Mouse (Mus musculus): ENCODE data around the gene Nphs2. TPM values are rescaled to one million over a fixed set of nuclear protein-coding genes. Genes with fewer than 3 reads are reported as not detected.
"Not testable (repeated sequence)": the region's sequence is repeated elsewhere in the genome, so short reads cannot be mapped to it uniquely, and the experiment has no call there.

Gene Nphs2
- 0.08 and 0.23 TPM in 2 replicates for polyA plus RNA-seq (2016; fragmentation: Nextera tagmentation; extraction: Ambion mirVana)

DNA sequence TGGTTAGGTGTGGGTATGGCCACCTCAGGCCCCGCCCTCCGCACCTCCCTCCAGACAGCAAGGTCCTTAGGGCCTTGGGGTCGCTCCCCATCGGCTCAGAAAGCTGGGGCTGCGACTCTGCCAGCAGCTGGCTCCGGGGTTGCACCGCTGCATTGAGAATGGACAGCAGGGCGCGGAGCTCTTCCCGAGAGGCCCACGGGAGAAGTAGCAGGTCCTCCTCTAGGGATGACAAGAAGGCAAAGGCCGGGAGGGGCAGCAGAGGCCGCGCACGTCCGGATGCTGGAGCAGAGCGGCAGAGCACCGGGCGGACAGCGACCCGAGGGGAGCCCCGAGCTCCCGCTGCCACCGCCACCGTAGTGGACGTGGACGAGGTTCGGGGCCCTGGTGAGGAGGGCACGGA is at the start of gene Nphs2:
Gene Nphs2, plus strand, starts transcription at position 98 of the 400 bp plus-strand sequence.
- no peak for ATAC-seq (ENCODE audit: low FRiP score)
- Histone ChIP-seq H3K9me3 (no peaks in the 10 kb centered on the region), H3K36me3 (replicated peaks) (no peaks in the 10 kb centered on the region), H3K4me2 (peak within 1 kb of the TSS; percentile 50), H3K9ac (peak within 1 kb of the TSS; percentile 40), H3K27me3 (peaks cover 50% of the 10 kb centered on the region), H3K4me3 (replicated peaks) (peak within 1 kb of the TSS; percentile 28), H3K27ac (no peak within 1 kb of the TSS), H3K4me1 (peaks cover 6% of the 10 kb centered on the region)
- WGBS = 3% methylated on average over 29 of the region's 29 CpGs

DNA sequence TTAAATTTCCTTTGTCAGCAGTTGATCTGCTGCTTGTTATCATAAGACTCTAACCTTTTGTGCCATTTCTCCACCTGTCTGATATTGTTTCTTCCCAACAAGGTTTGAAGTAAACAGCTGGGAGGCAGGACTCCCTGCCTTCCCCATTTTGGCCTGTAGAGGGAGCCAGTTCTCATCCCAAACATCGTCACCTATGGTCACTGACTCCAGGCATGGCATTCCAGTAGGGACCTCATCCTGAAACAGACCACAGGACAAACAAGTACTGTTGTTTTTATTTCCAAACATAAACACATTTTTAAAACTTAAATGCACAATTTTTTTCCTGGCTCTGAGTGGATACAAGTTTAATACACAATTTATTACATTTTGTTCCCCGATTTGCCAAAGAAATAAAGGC is 47.2 kb upstream of the Nphs2 start:
- no peaks in the 10 kb centered on the region for H3K9me3 ChIP-seq
- ATAC-seq (ENCODE audit: low FRiP score) = no peak
- 48% methylated on average over 2 of the region's 2 CpGs for WGBS

DNA sequence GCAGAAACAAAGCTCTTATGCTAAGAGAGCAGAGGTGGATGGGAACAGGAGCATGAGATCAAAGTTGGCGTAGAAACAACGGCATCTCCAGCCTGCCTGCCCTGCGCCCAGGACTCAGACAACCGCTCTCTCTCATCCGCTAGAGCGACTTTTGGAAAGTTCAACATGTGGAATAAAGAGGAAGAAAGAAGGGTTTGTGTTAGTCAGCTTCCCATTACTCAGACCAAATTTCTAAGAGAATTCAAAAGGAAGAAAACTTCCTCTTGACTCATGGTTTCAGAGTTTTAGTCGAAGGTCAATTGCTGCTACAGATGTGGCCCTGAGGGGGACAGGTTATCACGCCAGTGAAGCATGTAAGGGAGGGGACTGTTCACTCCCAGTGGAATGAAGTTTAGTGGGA is 46.6 kb upstream of the Nphs2 start:
- Histone ChIP-seq H3K36me3 (replicated peaks) (no peaks in the 10 kb centered on the region), H3K4me2 (no peak overlapping the region), H3K27ac (no peak overlapping the region), H3K4me3 (replicated peaks) (no peak overlapping the region), H3K4me1 (no peaks in the 10 kb centered on the region; the same call in 1 of the 2 replicates), H3K27me3 (no peaks in the 10 kb centered on the region), H3K9ac (no peak overlapping the region), H3K9me3 (no peaks in the 10 kb centered on the region)
- ATAC-seq (ENCODE audit: low FRiP score) = no peak
- WGBS = 88% methylated on average over 8 of the region's 8 CpGs

More for the DNA sequence above, 47.2 kb upstream of the Nphs2 start:
- H3K9ac ChIP-seq = no peak overlapping the region
- H3K4me1 ChIP-seq = no peaks in the 10 kb centered on the region
- no peak overlapping the region for H3K4me2 ChIP-seq
- no peaks in the 10 kb centered on the region for H3K36me3 ChIP-seq (replicated peaks)
- H3K27me3 ChIP-seq = no peaks in the 10 kb centered on the region
- H3K27ac ChIP-seq = no peak overlapping the region
- no peak overlapping the region for H3K4me3 ChIP-seq (replicated peaks)

DNA sequence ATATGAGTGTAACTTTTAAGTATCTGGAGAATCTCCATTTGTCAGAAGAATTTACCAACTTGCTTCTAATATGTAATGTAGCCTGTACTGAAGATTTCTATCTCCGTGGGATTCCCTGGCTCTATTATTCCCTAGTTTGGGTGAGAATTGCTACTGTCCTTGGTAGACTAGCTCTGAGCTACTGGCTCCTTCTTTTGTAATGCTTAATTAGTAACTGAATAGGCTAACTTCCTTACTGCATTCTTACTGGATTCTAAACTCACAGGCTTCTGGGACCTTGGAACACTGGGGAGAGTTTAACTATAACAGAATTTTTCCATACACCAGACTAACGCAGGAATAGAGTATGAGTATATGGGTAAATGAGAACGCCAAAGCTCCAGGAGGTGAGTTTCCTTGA is 42.0 kb upstream of the Nphs2 start:
- H3K9ac ChIP-seq; ATAC-seq (ENCODE audit: low FRiP score); H3K27ac ChIP-seq; H3K27me3 ChIP-seq; H3K9me3 ChIP-seq; H3K4me2 ChIP-seq; H3K4me3 ChIP-seq (replicated peaks); H3K36me3 ChIP-seq (replicated peaks); H3K4me1 ChIP-seq: not testable (repeated sequence)
- WGBS = 22% methylated on average over 3 of the region's 3 CpGs

DNA sequence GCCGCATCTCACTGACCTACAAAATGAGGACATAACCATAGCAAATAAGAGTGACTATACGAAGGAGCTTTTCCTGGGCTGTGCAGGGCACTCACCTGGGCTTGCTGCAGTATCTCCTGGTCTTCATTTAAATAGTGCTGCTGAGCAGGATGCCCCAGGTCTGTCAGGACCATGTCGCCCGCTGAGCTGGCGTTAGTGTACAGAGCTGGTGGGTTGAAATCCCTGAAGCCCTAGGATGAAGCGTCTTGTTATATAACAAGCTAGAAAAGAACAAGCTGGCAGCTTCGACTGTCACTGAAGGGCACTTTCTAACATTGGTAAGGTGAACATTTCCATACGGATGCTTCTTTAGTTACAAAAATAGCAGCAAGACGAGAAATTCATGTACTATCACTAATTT is 40.1 kb upstream of the Nphs2 start:
- H3K4me3 ChIP-seq (replicated peaks) = no peak overlapping the region
- H3K36me3 ChIP-seq (replicated peaks) = no peaks in the 10 kb centered on the region
- H3K27me3 ChIP-seq = no peaks in the 10 kb centered on the region
- H3K4me2 ChIP-seq = no peak overlapping the region
- H3K9me3 ChIP-seq = no peaks in the 10 kb centered on the region
- H3K9ac ChIP-seq = no peak overlapping the region
- H3K4me1 ChIP-seq = peaks cover 3% of the 10 kb centered on the region
- 85% methylated on average over 9 of the region's 9 CpGs for WGBS
- no peak for ATAC-seq (ENCODE audit: low FRiP score)
- H3K27ac ChIP-seq = no peak overlapping the region

DNA sequence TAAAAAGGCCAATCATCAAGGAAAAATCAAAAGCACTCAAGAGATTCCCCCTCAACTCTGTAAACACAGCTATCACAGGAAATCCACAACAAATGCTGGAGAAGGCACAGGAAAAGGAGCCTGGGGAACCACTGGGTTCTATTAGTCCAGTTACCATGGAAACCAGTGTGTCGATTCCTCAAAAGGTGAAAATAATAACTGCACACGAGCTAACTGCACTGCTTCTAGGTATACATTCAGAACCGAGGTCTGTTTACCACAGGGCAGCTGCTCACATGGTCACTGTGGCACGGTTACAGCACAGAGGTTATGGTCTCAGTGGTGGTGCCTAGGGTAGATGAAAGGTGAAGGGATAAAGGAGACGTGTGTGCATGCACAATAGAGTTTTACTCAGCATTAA is 38.9 kb upstream of the Nphs2 start:
- 0 out of 2 replicates have a peak, but pooled peaks have one; percentile 41 for ATAC-seq (ENCODE audit: low FRiP score)
- Histone ChIP-seq H3K4me2 (no peak overlapping the region), H3K36me3 (replicated peaks) (no peaks in the 10 kb centered on the region), H3K4me3 (replicated peaks) (no peak overlapping the region), H3K9ac (no peak overlapping the region), H3K4me1 (peaks cover 3% of the 10 kb centered on the region), H3K9me3 (no peaks in the 10 kb centered on the region), H3K27me3 (no peaks in the 10 kb centered on the region), H3K27ac (no peak overlapping the region)
- 35% methylated on average over 5 of the region's 5 CpGs for WGBS

DNA sequence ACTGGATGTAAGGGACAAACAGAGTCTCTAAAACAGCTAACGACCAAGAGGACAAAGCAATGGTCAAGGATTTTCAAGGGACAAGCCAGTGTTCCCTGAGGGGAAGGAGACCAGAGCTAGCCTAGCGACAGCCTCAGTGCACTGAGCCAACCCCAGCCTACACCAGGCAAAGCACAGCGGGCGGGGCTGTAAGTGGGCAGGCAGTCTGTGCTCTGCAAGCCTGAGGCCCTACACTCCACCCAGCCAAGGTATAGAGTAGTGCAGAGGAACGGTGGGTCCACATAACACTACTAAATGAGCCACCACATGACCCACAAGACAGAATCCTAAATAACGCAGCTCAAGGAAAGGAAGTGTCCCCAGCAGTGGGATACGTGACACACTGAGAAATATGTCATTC is 36.9 kb upstream of the Nphs2 start:
- Histone ChIP-seq H3K9ac (no peak overlapping the region), H3K4me2 (no peak overlapping the region), H3K27me3 (no peaks in the 10 kb centered on the region), H3K9me3 (no peaks in the 10 kb centered on the region), H3K27ac (no peak overlapping the region), H3K36me3 (replicated peaks) (no peaks in the 10 kb centered on the region), H3K4me1 (peaks cover 3% of the 10 kb centered on the region), H3K4me3 (replicated peaks) (no peak overlapping the region)
- ATAC-seq (ENCODE audit: low FRiP score) = no peak
- WGBS = 63% methylated on average over 7 of the region's 7 CpGs

DNA sequence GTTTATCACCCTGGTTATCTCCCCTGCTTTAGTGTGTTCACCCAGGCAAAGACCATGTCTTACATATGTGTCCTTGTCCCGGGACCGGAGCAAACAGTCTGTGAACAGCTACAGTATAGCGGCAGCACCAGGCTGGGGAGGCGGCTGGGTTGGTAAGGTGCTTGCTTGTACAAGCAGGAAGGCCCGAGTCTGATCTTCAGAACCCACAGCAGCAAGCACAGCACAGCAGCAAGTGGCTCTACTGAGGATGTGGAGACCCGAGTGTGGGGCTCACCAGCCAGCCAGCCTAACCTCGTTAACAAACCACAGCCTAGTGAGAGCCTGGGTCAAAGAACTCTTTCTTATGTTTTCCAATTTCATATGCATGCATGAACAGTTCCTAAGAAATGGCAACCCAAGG is 30.4 kb upstream of the Nphs2 start:
- H3K27me3 ChIP-seq = no peaks in the 10 kb centered on the region
- H3K9ac ChIP-seq = no peak overlapping the region
- H3K4me1 ChIP-seq = no peaks in the 10 kb centered on the region
- H3K9me3 ChIP-seq = no peaks in the 10 kb centered on the region
- H3K36me3 ChIP-seq (replicated peaks) = no peaks in the 10 kb centered on the region
- no peak for ATAC-seq (ENCODE audit: low FRiP score)
- H3K4me2 ChIP-seq = no peak overlapping the region
- 79% methylated on average over 7 of the region's 7 CpGs for WGBS
- H3K4me3 ChIP-seq (replicated peaks) = no peak overlapping the region
- no peak overlapping the region for H3K27ac ChIP-seq

DNA sequence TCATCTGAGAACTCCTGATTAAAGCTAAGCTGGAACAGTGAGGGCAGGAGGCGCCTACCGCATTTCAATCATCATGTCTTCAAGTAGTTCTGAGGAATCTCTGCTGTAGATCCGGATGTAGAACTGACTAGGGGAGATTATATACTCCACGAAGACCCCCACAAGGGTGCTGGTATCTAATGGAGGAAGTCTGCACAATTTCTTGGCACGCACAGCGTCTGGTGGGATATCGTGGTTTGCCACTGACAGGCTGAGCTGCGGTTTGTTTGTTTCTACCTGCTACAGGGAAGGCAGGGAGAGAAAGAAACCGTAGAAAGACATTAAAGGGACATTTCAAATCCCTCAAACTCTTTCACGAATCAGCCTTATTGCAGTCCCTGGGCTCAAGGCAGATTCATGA is 26.3 kb upstream of the Nphs2 start:
- Histone ChIP-seq H3K4me1 (no peaks in the 10 kb centered on the region), H3K4me3 (replicated peaks) (no peak overlapping the region), H3K9me3 (no peaks in the 10 kb centered on the region), H3K27me3 (no peaks in the 10 kb centered on the region), H3K9ac (no peak overlapping the region), H3K4me2 (no peak overlapping the region), H3K27ac (no peak overlapping the region), H3K36me3 (replicated peaks) (no peaks in the 10 kb centered on the region)
- no peak for ATAC-seq (ENCODE audit: low FRiP score)
- 84% methylated on average over 10 of the region's 10 CpGs for WGBS

DNA sequence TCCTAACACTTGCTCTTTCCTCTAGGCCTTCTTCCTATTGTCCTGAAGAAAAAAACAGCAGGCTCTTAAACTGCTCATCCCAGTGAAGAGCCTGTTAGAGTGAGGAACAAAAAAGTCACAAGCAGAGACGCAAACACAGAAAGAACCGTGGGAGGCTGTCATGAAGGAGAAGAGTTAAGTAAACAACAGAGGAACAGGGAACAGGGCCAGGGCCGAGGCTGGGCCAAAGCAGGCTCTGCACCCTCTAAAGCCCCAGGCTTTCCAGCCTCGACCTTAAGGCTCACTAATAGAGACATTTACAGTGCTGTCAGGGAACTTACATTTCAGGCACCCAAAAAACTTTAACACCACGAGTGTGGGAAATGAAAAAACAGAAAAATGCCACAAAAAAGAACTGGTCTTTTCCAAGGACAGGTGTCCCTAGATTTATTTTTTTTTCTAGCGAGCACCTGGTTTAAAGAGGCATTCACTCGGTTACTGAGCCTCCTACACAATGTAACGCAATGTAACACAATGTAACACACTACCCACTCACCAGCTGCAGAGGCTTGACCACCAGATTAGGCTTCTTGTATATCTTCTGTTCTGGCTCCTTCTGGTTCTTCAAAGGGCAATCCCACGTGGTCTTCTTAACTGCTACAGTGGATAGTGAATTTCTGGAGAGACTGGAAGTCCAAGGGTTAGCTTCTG is 25.5 kb upstream of the Nphs2 start:
- H3K4me1 ChIP-seq = no peaks in the 10 kb centered on the region
- no peak overlapping the region for H3K4me3 ChIP-seq (replicated peaks)
- no peaks in the 10 kb centered on the region for H3K27me3 ChIP-seq
- no peak overlapping the region for H3K9ac ChIP-seq
- ATAC-seq (ENCODE audit: low FRiP score) = no peak
- WGBS = 53% methylated on average over 9 of the region's 9 CpGs
- H3K4me2 ChIP-seq = no peak overlapping the region
- no peaks in the 10 kb centered on the region for H3K9me3 ChIP-seq
- H3K27ac ChIP-seq = no peak overlapping the region
- no peaks in the 10 kb centered on the region for H3K36me3 ChIP-seq (replicated peaks)

DNA sequence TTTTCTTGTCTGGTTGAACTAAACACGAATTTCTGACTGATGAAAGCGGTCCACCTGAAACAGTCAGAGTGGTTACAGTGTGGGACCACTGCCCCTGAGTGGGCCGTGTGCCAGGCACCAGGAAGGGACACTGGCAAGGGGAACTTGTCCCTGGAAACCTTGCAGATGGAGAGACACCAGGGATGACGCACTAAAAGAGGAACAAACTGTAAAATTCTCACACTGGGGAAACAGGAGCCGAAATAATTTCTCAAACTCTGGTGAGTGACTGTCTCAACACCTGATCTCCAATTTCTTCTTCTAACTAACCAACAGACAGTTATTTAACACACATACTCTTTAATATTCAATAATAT is 25.0 kb upstream of the Nphs2 start:
- Histone ChIP-seq H3K4me1 (no peaks in the 10 kb centered on the region), H3K4me2 (no peak overlapping the region), H3K27me3 (no peaks in the 10 kb centered on the region), H3K4me3 (replicated peaks) (no peak overlapping the region), H3K9me3 (no peaks in the 10 kb centered on the region), H3K36me3 (replicated peaks) (no peaks in the 10 kb centered on the region), H3K9ac (no peak overlapping the region), H3K27ac (no peak overlapping the region)
- 88% methylated on average over 5 of the region's 5 CpGs for WGBS
- ATAC-seq (ENCODE audit: low FRiP score) = no peak

DNA sequence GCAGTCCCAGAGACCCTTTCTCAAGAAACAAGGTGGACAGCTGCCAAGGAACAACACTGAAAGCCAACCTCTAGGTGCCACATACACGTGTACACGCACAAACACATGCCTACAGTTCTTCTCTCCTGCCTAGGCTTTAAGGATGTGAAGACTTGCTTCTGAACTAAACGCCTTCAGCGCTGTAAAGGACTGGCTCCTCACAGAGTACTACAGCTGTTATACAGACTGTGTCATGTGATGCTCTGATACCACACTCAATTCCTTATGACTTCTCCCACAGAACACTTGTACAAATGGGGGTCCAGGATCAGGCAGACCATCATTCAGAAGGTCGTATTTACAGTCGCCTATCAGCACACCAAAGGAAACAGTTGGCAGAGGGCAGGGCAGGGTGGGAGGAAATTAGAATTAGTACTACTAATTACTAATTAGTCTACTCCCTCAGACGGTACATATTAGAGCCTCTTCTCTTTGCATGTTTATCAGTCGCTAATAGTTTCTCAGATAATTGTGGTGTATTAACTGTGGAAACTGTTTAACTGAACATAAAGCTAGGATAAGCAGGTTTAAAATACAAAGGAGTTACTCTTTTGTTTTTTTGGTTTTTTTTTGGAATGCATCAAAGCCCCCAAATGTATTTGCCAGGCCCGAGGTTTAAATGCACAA is 21.8 kb upstream of the Nphs2 start:
- H3K4me3 ChIP-seq (replicated peaks) = no peak overlapping the region
- ATAC-seq (ENCODE audit: low FRiP score) = no peak
- WGBS = 79% methylated on average over 9 of the region's 9 CpGs

DNA sequence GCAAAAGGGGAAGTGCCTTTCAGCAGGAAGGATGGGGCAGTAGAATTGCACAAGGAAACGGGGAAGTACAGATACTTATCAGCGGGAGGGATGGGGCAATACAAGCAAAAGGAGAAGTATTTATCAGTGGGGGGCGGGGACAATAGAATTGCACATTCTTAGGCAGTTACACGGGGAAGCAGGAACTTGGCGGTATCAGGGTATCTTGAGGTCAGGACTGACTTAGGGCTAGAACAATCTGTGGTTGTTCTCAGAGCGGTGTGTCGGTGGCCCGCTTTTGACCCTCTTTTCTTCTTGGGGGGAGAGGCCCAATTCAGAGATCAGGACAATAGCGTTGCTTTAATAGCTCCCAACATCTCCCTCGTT is 21.3 kb upstream of the Nphs2 start:
- H3K36me3 ChIP-seq (replicated peaks); H3K4me1 ChIP-seq; H3K9ac ChIP-seq; H3K4me3 ChIP-seq (replicated peaks); H3K27ac ChIP-seq; H3K4me2 ChIP-seq; H3K9me3 ChIP-seq; ATAC-seq (ENCODE audit: low FRiP score); H3K27me3 ChIP-seq: not testable (repeated sequence)
- WGBS = 71% methylated on average over 10 of the region's 10 CpGs

More for the DNA sequence above, 21.8 kb upstream of the Nphs2 start:
- Histone ChIP-seq H3K36me3 (replicated peaks) (no peaks in the 10 kb centered on the region), H3K27ac (no peak overlapping the region), H3K4me1 (no peaks in the 10 kb centered on the region), H3K4me2 (no peak overlapping the region), H3K27me3 (no peaks in the 10 kb centered on the region), H3K9me3 (no peaks in the 10 kb centered on the region), H3K9ac (no peak overlapping the region)

All from forebrain, embryonic 12.5 days (tissue).